In the genomic region with DNA sequence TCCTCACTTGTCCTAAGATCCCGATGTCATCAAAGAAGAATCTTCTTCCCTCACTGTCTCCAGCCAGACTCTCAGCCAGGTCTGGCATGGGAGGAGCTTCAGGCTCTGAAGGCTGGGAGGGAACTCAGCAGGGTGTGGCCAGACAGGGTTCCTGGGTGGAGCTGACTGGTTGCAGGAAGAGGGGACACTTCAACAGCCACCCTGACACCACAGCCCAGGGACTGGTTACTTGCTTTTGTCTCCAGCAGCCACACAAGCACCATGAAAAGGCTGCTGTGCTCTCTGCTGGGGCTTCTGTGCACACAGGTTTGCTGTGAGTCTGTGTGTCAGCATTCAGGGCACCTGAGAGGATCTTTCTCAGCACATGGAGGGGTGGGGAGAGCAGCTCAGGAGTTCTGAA, we compare ENCODE assay signal across 7 mouse cellular contexts.
DNase-seq lines count a peak whose midpoint lies in the region; ATAC-seq and TF ChIP-seq lines count a peak whose summit lies in the region.
"Not testable (repeated sequence)": the region's sequence is repeated elsewhere in the genome, so short reads cannot be mapped to it uniquely, and the experiment has no call there.

No protein-coding gene starts in this region.

- no CpG with 5 or more reads among the region's 1 CpGs for WGBS in liver, embryonic 14.5 days (ENCODE audit: insufficient replicate concordance)
- no CpG with 5 or more reads among the region's 1 CpGs for WGBS in thymus, adult 2 months

- H3K9ac ChIP-seq in liver, embryonic 14.5 days (replicated peaks) = not testable (repeated sequence)

- peak; percentile 45; the same call in 1 of the 2 replicates for ATAC-seq in common myeloid progenitor, adult 5-6 weeks (replicated peaks; ENCODE audit: low read depth, poor library complexity, severe bottlenecking)
- peak; percentile 45; the same call in 1 of the 2 replicates for ATAC-seq in liver, embryonic 14.5 days (ENCODE audit: insufficient read depth)

- H3K4me3 ChIP-seq in liver, embryonic 14.5 days (ENCODE audit: insufficient read depth in 1 of 2, low read depth in 2 of 2, low read length in 2 of 2); thymus, adult 2 months (ENCODE audit: control insufficient read depth, insufficient read depth, low read length): not testable (repeated sequence)
- peak overlapping the region; percentile 81 for H3K4me3 ChIP-seq in megakaryocyte, embryonic 14.5 days (replicated peaks)

- H3K9me3 ChIP-seq in liver, embryonic 14.5 days (ENCODE audit: control insufficient read depth, low read length); megakaryocyte, embryonic 14.5 days: not testable (repeated sequence)

- TF ChIP-seq EP300 in liver, embryonic 14.5 days (IDR thresholded peaks at IDR 0.05; ENCODE audit: low read depth) = not testable (repeated sequence)

- not testable (repeated sequence) for H3K27me3 ChIP-seq in liver, embryonic 14.5 days (ENCODE audit: control insufficient read depth, insufficient read depth, low read length); megakaryocyte, embryonic 14.5 days (replicated peaks); thymus, adult 2 months (ENCODE audit: control insufficient read depth, insufficient read depth, low read length)

- not testable (repeated sequence) for H3K4me1 ChIP-seq in liver, embryonic 14.5 days (replicated peaks; ENCODE audit: control insufficient read depth in 2 of 2, insufficient read depth in 2 of 2, low read length in 1 of 2); megakaryocyte, embryonic 14.5 days; thymus, adult 2 months (replicated peaks; ENCODE audit: control insufficient read depth, insufficient read depth, low read length)

- not testable (repeated sequence) for H3K36me3 ChIP-seq in liver, embryonic 14.5 days (replicated peaks; ENCODE audit: control insufficient read depth, insufficient read depth, low read depth); megakaryocyte, embryonic 14.5 days (replicated peaks; ENCODE audit: low read length); thymus, adult 2 months (ENCODE audit: control insufficient read depth, insufficient read depth, low read length)

- TF ChIP-seq CTCF in liver, embryonic 14.5 days (IDR thresholded peaks at IDR 0.05; ENCODE audit: low read depth); thymus, adult 2 months (IDR thresholded peaks at IDR 0.05; ENCODE audit: borderline replicate concordance, control insufficient read depth, extremely low read depth, insufficient read depth, low read length, poor library complexity): not testable (repeated sequence)

- peak overlapping the region; percentile 41 for H3K4me2 ChIP-seq in liver, embryonic 14.5 days (ENCODE audit: low read depth)

- not testable (repeated sequence) for H3K27ac ChIP-seq in liver, embryonic 14.5 days
- H3K27ac ChIP-seq in thymus, adult 2 months (ENCODE audit: control insufficient read depth, insufficient read depth, low read length) = peak overlapping the region; percentile 19; the same call in 1 of the 2 replicates

- not testable (repeated sequence) for TF ChIP-seq POLR2A in thymus, adult 2 months (IDR thresholded peaks at IDR 0.05; ENCODE audit: control insufficient read depth, extremely low read depth, insufficient read depth, low read length, poor library complexity)

- DNase-seq in 416B (ENCODE audit: low read depth) (peak; percentile 57), MEL-GATA-1-ER (ENCODE audit: extremely low read depth, low read depth) (peak; percentile 14)
- DNase-seq in induced T-regulatory cell, adult 2 months (ENCODE audit: low read depth) = peak; percentile 38
- peak in 1 of 3 experiments; percentile 1 for DNase-seq in liver, embryonic 14.5 days (ENCODE audit: low read depth in 3 of 3, low spot score in 3 of 3)
- DNase-seq in thymus, adult 2 months = peak; percentile 15
